Mouse (Mus musculus) inflammation-experienced regulatory T-cells, adult 6 months (primary cell): ENCODE measurements around the gene Gadd45g. TPM values are rescaled to one million over a fixed set of nuclear protein-coding genes. Genes with fewer than 3 reads are reported as not detected.
A peak's percentile ranks its signal among the peaks of the same experiment; 100 is the strongest.

Experiments used
- ATAC-seq: one replicate; pipeline ENCODE4 v1.8.0; 2017
- polyA plus RNA-seq, 3 experiments: library from polyadenylated mRNA; unstranded; fragments of 100-300 nt; shearing (Covaris generic); gene quantifications; one replicate each; pipeline ENCODE4 v1.2.1; 2017

Gadd45g gene
- polyA plus RNA-seq, 3 experiments from 2014 or later: 12.4 to 28.7 (median 19.4) TPM

DNA sequence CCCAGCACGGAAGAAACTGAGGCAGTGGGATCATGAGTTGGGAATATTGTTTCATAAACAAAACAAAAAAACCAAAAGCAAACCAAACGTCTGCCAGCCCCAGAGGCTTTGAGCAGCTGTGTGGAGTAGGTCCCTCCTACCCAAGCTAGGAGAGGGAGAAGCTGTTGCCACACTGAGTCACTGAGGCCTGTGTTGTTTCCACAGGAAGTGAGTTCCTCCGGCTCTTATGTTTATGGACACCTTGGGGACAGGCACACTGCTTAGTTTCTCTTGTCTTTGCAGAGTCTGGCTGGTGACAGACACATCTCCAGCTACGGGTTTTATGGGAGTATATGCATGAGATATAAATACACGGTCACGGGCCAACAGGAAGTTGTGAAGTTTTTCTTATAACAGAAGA, 39.6 kb downstream of the Gadd45g start:
- ATAC-seq: peak; percentile 92

- ATAC-seq: no peak
These were observed 40.2 kb downstream of the Gadd45g start for GRCm38 (mm10) chr13:51886723-51887122.

DNA sequence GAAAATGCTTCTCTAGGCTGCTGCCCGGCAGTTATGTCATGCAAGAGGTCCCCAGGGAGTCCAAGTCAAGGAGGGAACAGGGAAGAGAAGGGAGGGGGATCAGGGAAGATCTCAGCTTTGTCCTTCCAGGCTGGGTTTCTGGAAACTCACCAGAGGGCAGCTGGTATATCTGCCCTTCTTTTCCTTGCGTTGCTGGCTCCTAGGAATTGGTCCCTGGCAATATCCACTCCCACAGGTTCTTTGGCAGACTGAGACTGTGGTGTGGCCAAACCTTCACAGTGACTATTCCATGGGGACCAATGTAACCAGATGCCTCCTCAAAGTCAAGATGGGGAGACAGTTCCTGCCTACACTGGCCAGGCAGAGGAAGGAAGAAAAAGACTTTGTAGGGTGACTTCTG, 41.9 kb downstream of the Gadd45g start:
- ATAC-seq: no peak

GRCm38 (mm10) chr13:51891825-51892532, 45.5 kb downstream of the Gadd45g start:
- no peak for ATAC-seq

GRCm38 (mm10) chr13:51897579-51897978, 51.1 kb downstream of the Gadd45g start:
- no peak for ATAC-seq

Other genes starting within 250 kb of the Gadd45g start
- gene Cks2, start 201.4 kb upstream of the Gadd45g start, polyA plus RNA-seq: 100 to 1,000 TPM in 1 of 3 experiments, 10 to 100 TPM in 2; 25.7 to 172 (median 40.8) TPM
- 10 to 100 TPM; 34.3 to 43.2 (median 34.5) TPM for gene Secisbp2, start 195.0 kb upstream of the Gadd45g start, polyA plus RNA-seq
- 100 to 1,000 TPM; 111 to 154 (median 126) TPM for gene Sema4d, start 52.9 kb upstream of the Gadd45g start, polyA plus RNA-seq